Mouse (Mus musculus) forebrain, embryonic 16.5 days (tissue): ENCODE measurements around the gene Anapc15-ps. TPM values are rescaled to one million over a fixed set of nuclear protein-coding genes. Genes with fewer than 3 reads are reported as not detected.

Experiments used
- ATAC-seq: fragments of 200-750 bp; cut with Nextera tagmentation; 2 replicates; pipeline ENCODE4 v1.8.0; 2017; ENCODE audit warnings: mild to moderate bottlenecking, moderate library complexity
- H3K27ac ChIP-seq: fragments of 300-500 bp; sonication (generic); 2 replicates; pipeline ENCODE4 v1.5.1; 2014; ENCODE audit warnings: low read length, control low read depth
- H3K27me3 ChIP-seq: fragments of 300-500 bp; sonication (generic); replicated peaks from 2 replicates; pipeline ENCODE4 v1.6.1; 2014; ENCODE audit warnings: low read length; ENCODE audit not compliant: control insufficient read depth, insufficient read depth
- H3K36me3 ChIP-seq: fragments of 300-500 bp; sonication (generic); 2 replicates; pipeline ENCODE4 v1.6.1; 2014; ENCODE audit not compliant: control insufficient read depth, insufficient read depth
- H3K4me1 ChIP-seq: fragments of 300-500 bp; sonication (generic); replicated peaks from 2 replicates; pipeline ENCODE4 v1.6.1; 2014; ENCODE audit warnings: low read length; ENCODE audit not compliant: control insufficient read depth, insufficient read depth
- H3K4me2 ChIP-seq: fragments of 300-500 bp; sonication (generic); 2 replicates; pipeline ENCODE4 v1.6.1; 2014; ENCODE audit warnings: mild to moderate bottlenecking, low read length, control low read depth
- H3K4me3 ChIP-seq: fragments of 300-500 bp; sonication (generic); replicated peaks from 2 replicates; pipeline ENCODE4 v1.5.1; 2014; ENCODE audit warnings: mild to moderate bottlenecking, low read length, control low read depth
- H3K9ac ChIP-seq: fragments of 300-500 bp; sonication (generic); replicated peaks from 2 replicates; pipeline ENCODE4 v1.6.1; 2014; ENCODE audit warnings: low read depth, low read length, control low read depth
- H3K9me3 ChIP-seq: fragments of 300-500 bp; sonication (generic); 2 replicates; pipeline ENCODE4 v1.6.1; 2016; ENCODE audit warnings: low read length; ENCODE audit not compliant: control insufficient read depth
- WGBS: fragments of 180-500 bp; shearing (Covaris S2); extraction: QIAGEN DNeasy Blood & Tissue Kit; methylation state at CpG from one replicate; pipeline ENCODE4 v1.1.7; 2014; 5-methylcytosine and 5-hydroxymethylcytosine counted together
- polyA plus RNA-seq: library from polyadenylated mRNA; unstranded; fragments of >200 nt; fragmentation: Nextera tagmentation; extraction: Ambion mirVana; gene quantifications from 2 replicates; pipeline ENCODE4 v1.2.1, GENCODE M21; 2015

Anapc15-ps gene
- polyA plus RNA-seq, 1 experiment from 2014 or later = not detected

DNA sequence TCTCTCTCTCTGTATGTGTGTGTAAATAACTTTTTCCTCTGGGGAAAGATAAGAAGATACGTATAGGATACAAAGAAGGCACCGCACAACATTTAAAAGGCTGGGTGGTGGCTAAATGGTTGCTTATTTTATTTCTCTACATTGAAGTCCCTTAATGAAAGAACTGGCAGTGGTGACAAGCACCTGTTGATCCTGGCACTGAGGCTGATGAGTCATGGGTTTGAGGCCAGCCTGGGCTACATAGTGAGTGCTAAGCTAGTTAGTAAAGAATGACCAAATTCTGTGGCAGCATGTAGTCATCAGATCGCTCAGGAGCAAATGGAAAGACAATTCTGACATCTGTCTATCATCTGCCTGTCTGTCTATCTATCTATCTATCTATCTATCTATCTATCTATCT is 10.5 kb upstream of the Anapc15-ps start:
- Histone ChIP-seq H3K27ac (no peak overlapping the region), H3K9me3 (no peaks in the 10 kb centered on the region), H3K9ac (no peak overlapping the region), H3K4me3 (no peak overlapping the region), H3K27me3 (no peaks in the 10 kb centered on the region), H3K36me3 (no peaks in the 10 kb centered on the region), H3K4me1 (peaks cover 9% of the 10 kb centered on the region; the same call in 1 of the 2 replicates), H3K4me2 (no peak overlapping the region)
- no peak for ATAC-seq
- WGBS = 100% methylated on average over 3 of the region's 3 CpGs

DNA sequence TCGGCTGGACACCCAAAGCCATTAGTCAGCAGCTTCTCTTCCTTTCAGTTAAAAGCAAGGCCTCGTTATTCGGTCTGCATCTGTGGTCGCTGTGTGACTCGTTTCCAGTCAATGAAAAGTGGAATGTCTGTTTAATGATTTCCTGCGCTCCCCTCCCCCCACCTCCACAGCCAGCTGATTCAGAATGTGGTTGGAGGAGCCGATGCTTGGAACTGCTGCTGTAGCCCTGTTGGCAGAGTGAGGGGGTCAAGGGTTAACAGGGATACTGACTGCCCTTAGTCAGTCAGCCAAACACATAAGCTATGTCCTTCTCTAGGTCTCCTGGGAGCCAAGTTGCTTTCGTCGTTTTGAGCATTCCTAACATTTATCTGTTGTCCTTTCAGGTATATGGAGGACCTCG is 9.7 kb upstream of the Anapc15-ps start:
- H3K27me3 ChIP-seq = no peaks in the 10 kb centered on the region
- H3K4me3 ChIP-seq = no peak overlapping the region
- no peak overlapping the region for H3K9ac ChIP-seq
- no peaks in the 10 kb centered on the region for H3K9me3 ChIP-seq
- ATAC-seq = no peak
- WGBS = 68% methylated on average over 10 of the region's 10 CpGs
- no peak overlapping the region for H3K4me2 ChIP-seq
- H3K4me1 ChIP-seq = peaks cover 9% of the 10 kb centered on the region; the same call in 1 of the 2 replicates
- no peaks in the 10 kb centered on the region for H3K36me3 ChIP-seq
- H3K27ac ChIP-seq = no peak overlapping the region

DNA sequence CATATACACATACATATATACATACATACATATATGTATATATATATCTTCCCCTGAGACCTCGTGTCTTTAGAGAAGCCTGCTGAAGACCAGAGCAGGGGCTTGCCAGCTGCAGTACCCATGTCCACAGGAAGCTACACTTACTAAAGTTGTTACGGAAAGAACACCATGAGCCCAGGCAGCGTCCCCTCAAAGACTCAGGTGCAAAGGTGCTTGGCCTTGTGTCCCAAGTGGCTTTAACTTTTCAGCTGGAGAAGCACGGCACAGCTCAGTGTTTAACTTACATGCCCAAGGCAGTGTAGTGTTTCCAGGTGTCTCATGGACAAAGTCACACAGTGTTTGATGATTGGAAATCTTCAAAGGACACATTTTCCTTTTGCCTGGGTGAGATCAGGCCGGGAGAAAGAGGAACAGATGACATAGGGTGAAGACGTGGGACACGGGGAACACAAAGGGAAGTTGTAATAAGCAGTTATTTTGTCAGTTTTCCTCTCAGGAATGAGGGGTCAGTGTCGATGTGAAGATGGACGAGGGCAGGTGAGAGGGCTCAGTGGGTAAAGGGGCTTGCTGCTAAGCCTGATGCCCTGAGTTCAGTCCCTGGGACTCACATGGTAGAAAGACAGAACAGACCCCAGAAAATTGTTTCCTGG is 9.0 kb upstream of the Anapc15-ps start:
- 91% methylated on average over 9 of the region's 9 CpGs for WGBS

DNA sequence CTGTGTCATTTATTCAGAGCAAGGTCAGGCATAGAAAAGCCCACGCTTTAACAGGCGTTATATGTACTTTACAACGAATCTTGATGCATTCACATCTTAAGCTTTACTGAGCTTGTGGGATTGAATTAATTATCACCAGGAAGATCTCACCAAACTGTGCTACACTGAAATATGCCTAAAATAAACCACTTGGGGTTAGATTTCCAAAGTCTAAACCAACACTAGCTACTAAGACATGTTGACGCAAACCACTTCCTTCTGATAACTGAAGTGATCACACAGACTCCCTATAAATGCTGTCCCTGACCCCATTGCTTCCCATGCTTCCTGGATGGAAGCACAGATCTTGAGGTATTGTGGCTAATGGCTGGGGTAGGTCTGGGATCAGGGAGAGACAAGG is 8.2 kb upstream of the Anapc15-ps start:
- no peaks in the 10 kb centered on the region for H3K27me3 ChIP-seq
- ATAC-seq = no peak
- H3K9ac ChIP-seq = no peak overlapping the region
- 81% methylated on average over 4 of the region's 4 CpGs for WGBS
- no peak overlapping the region for H3K27ac ChIP-seq
- H3K4me1 ChIP-seq = peaks cover 9% of the 10 kb centered on the region; the same call in 1 of the 2 replicates
- H3K36me3 ChIP-seq = no peaks in the 10 kb centered on the region
- H3K9me3 ChIP-seq = no peaks in the 10 kb centered on the region
- no peak overlapping the region; the same call in 1 of the 2 replicates for H3K4me3 ChIP-seq
- H3K4me2 ChIP-seq = no peak overlapping the region; the same call in 1 of the 2 replicates

More for the DNA sequence above, 9.0 kb upstream of the Anapc15-ps start:
- Histone ChIP-seq H3K4me2 (no peak overlapping the region), H3K9me3 (no peaks in the 10 kb centered on the region), H3K4me1 (peaks cover 9% of the 10 kb centered on the region; the same call in 1 of the 2 replicates), H3K36me3 (no peaks in the 10 kb centered on the region), H3K27ac (no peak overlapping the region), H3K27me3 (no peaks in the 10 kb centered on the region), H3K4me3 (no peak overlapping the region), H3K9ac (no peak overlapping the region)
- ATAC-seq = no peak

DNA sequence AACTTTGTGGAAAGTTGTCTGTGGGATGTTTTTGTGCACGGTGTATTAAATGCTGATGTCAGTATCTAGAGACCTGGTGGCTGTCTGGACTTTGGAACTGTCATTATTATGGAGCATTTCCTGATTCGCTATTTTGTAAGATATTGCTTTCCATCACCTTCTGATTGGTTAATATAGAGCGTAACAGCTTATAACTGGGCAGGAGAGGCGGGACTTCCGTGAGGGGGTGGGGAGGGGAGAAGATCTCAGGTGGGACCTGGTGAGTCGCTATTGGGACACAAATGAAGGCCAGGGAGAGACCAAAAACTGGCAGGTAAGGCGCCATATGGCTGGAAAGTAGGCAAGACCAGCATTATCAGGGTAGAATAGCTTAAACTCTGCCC is 7.8 kb upstream of the Anapc15-ps start:
- Histone ChIP-seq H3K27me3 (no peaks in the 10 kb centered on the region), H3K4me3 (peak overlapping the region; percentile 3), H3K9me3 (no peaks in the 10 kb centered on the region), H3K4me1 (peaks cover 9% of the 10 kb centered on the region; the same call in 1 of the 2 replicates), H3K36me3 (no peaks in the 10 kb centered on the region), H3K27ac (no peak overlapping the region), H3K9ac (no peak overlapping the region), H3K4me2 (peak overlapping the region; percentile 25)
- ATAC-seq = peak; percentile 42; the same call in 1 of the 2 replicates
- 51% methylated on average over 7 of the region's 7 CpGs for WGBS

DNA sequence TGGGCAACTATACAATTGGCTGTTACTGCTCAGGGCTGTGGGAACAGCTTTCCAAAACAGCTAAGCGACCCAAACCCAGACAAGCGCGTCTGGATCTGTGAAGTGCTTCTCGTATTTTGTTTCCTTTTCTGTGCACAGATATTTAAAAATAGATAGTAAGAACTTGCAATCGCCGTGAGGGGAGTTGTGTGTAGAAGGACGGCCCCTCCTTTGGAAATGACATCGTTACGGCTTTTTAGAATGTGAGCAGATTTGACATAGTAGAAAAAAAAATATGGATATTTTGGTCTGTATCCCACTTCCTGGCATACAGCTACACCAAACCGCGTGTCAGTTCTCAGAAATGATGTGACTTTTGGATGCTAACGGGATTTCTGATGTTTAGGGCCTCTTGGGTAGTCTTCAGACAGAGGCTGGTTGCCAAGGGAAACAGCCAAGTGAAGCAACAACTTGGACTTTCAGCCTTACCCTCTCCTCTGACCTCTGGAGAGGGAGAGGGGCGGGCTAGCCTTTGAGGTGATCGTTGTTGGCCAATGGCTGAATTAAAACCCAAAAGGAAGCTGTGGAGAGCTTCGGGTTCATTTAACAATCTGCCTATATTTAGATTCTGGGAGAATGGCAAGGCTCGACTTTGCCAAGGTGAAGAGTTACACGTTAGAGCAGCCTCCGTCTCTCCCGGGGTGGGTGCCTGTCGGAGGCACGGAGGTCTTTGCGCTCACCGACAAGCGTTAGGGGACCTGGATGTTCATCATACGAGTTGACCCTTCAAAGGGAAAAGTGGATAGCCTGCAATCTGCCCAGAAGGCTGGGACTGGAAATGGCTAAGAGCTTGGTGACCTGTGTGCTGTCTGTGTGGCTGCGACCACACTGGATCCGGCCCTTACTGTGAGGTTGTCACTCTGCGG is 7.2 kb upstream of the Anapc15-ps start:
- 0 out of 2 replicates have a peak, but pooled peaks have one; percentile 29 for ATAC-seq
- Histone ChIP-seq H3K9me3 (no peaks in the 10 kb centered on the region), H3K27ac (peak overlapping the region; percentile 41; the same call in 1 of the 2 replicates), H3K36me3 (no peaks in the 10 kb centered on the region), H3K4me3 (peak overlapping the region; percentile 3), H3K4me2 (peak overlapping the region; percentile 25), H3K27me3 (no peaks in the 10 kb centered on the region), H3K9ac (no peak overlapping the region), H3K4me1 (peaks cover 9% of the 10 kb centered on the region; the same call in 1 of the 2 replicates)
- WGBS = 56% methylated on average over 28 of the region's 28 CpGs

DNA sequence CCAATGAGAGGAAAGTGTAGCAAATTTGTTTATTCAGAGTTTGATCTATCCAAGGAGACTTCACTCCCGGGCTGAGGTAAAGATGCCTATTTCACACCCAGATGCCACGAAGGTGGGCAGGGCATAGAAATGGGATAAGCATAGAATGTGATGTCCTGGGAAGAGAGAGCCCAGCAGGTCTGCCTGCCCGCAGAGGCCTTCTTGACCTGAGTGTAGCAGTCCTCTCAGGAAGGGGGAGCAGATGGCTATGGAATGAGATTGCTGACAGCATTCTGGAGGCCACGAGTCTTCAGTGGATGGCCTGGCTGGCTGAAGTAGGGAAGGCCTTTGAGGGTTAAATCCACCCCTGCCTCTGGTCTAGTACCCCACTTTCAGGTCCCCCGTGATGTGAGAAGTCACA is 5.9 kb upstream of the Anapc15-ps start:
- no peaks in the 10 kb centered on the region for H3K36me3 ChIP-seq
- no peaks in the 10 kb centered on the region for H3K9me3 ChIP-seq
- peaks cover 9% of the 10 kb centered on the region; the same call in 1 of the 2 replicates for H3K4me1 ChIP-seq
- H3K4me2 ChIP-seq = no peak overlapping the region
- H3K4me3 ChIP-seq = no peak overlapping the region
- no peaks in the 10 kb centered on the region for H3K27me3 ChIP-seq
- 94% methylated on average over 5 of the region's 5 CpGs for WGBS
- no peak for ATAC-seq
- H3K27ac ChIP-seq = no peak overlapping the region
- no peak overlapping the region for H3K9ac ChIP-seq

DNA sequence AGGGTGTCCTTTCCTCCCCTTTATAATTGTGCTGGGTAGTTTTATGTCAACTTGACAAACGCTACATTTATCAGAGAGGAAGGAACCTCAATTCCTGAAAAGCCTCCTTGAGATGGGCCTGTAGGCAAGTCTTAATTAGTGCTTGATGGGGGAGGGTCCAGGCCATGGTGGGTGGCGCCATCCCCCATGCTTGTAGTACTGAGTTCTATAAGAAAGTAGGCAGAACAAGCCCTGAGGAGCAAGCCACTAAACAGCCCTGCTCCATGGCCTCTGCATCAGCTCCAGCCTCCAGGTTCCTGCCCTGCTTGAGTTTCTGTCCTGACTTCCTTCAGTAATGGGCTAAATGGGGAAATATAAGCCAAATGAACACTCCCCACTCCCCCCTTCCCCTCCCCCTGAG is 5.4 kb upstream of the Anapc15-ps start:
- H3K4me3 ChIP-seq = no peak overlapping the region
- no peak for ATAC-seq
- H3K27me3 ChIP-seq = no peaks in the 10 kb centered on the region
- WGBS = 91% methylated on average over 2 of the region's 2 CpGs
- peaks cover 9% of the 10 kb centered on the region; the same call in 1 of the 2 replicates for H3K4me1 ChIP-seq
- H3K9ac ChIP-seq = no peak overlapping the region
- H3K4me2 ChIP-seq = no peak overlapping the region
- no peaks in the 10 kb centered on the region for H3K9me3 ChIP-seq
- no peaks in the 10 kb centered on the region for H3K36me3 ChIP-seq
- H3K27ac ChIP-seq = no peak overlapping the region

DNA sequence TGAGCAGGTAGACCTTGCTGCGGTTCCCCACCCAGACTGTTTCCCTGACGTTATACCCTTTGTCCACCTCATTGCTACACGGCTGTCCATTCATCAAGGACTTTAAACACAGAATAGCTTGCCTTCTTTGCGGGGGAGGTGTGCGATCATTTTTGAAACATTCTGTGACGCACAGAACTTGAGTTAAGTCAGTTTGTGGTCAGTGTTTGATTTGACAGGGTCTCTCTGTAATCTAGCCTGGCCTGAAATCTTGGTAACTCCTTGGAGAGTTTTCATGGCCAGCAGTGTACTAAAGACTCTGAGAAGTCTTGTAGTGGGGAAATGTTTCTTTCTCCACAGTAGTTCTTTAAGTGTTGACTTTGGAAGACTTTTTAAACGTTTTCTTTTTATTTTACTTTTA is 5.0 kb upstream of the Anapc15-ps start:
- no peak overlapping the region for H3K9ac ChIP-seq
- H3K4me2 ChIP-seq = no peak overlapping the region
- no peaks in the 10 kb centered on the region for H3K36me3 ChIP-seq
- peaks cover 9% of the 10 kb centered on the region; the same call in 1 of the 2 replicates for H3K4me1 ChIP-seq
- no peak for ATAC-seq
- no peak overlapping the region for H3K4me3 ChIP-seq
- no peaks in the 10 kb centered on the region for H3K9me3 ChIP-seq
- WGBS = 78% methylated on average over 7 of the region's 7 CpGs
- H3K27me3 ChIP-seq = no peaks in the 10 kb centered on the region
- no peak overlapping the region for H3K27ac ChIP-seq
